Mouse (Mus musculus): ENCODE measurements around the gene Tspan5. TPM values are rescaled to one million over a fixed set of nuclear protein-coding genes. Genes with fewer than 3 reads are reported as not detected.

Tspan5 gene
- polyA plus RNA-seq, 1 experiment from 2014 or later: 7.4 TPM

DNA sequence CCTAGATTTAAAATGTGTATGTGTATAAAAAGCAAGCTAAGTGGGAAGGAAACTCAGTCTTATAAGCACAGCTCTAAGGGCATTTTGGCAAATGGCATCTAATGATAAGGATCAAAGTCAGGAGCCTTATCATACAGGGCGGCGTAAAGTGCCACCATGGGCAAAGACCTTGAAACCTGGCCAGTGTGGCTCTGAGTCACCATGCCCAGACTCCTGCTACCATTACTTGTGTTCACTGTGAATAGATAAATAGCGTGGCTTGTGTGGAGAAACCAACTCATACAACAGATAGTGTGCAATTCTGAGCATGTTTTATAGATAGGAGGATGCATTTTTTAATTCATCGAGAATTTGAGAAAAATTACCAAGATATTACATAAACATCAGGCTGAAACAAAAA, 30.0 kb upstream of the Tspan5 start:
- no peak for ATAC-seq
- H3K4me2 ChIP-seq (replicated peaks; ENCODE audit: low read depth): no peak overlapping the region
- H3K36me3 ChIP-seq (ENCODE audit: control insufficient read depth, insufficient read depth): no peaks in the 10 kb centered on the region
- H3K9ac ChIP-seq (ENCODE audit: low read depth, low read length): no peak overlapping the region
- WGBS: 83% methylated on average over 4 of the region's 4 CpGs
- no peak for TF ChIP-seq CTCF (IDR thresholded peaks at IDR 0.05; ENCODE audit: low read depth)
- no peak overlapping the region for H3K4me3 ChIP-seq (ENCODE audit: low read depth, low read length)
- H3K27me3 ChIP-seq (replicated peaks; ENCODE audit: control insufficient read depth, insufficient read depth, low read length): no peaks in the 10 kb centered on the region
- no peak overlapping the region for H3K27ac ChIP-seq (ENCODE audit: low read depth, low read length)
- no peaks in the 10 kb centered on the region for H3K4me1 ChIP-seq (replicated peaks; ENCODE audit: control insufficient read depth, insufficient read depth, low read length)
- no peaks in the 10 kb centered on the region for H3K9me3 ChIP-seq (ENCODE audit: control insufficient read depth)

DNA sequence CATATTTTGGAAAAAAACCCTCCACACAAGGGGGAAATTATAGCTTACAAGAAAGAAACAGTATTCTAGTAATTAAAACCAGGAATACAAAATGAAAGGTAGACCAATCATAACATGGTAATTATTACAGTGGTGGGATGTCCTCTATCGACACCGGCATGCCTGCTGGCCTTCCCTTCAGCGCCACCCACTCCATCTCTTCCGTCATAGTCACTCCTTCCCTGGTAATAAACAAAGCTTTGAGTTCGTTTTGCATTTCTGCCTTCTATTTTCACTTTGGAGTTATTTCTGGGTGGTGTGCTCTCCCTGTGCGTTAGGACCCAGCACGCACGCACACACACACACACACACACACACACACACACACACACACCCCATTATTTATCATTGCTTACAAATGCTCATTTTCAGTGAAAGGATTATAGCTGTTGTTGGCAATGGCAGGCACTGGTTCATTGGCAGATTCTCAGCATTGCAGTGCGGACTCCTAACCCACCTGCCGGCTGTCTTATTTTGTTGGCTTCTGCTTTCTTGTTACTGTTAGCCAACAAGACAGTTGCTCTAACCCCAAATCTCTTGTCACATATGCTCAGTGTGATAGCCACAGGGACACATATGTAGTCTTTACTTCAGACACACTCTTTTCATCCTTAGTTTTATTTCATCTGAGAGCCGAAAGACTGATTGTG, 29.4 kb upstream of the Tspan5 start:
- no peak for ATAC-seq
- H3K4me2 ChIP-seq (replicated peaks; ENCODE audit: low read depth): no peak overlapping the region
- H3K36me3 ChIP-seq (ENCODE audit: control insufficient read depth, insufficient read depth): no peaks in the 10 kb centered on the region
- H3K27ac ChIP-seq (ENCODE audit: low read depth, low read length): no peak overlapping the region
- no peaks in the 10 kb centered on the region for H3K9me3 ChIP-seq (ENCODE audit: control insufficient read depth)
- no peak overlapping the region for H3K4me3 ChIP-seq (ENCODE audit: low read depth, low read length)
- H3K9ac ChIP-seq (ENCODE audit: low read depth, low read length): no peak overlapping the region
- no peaks in the 10 kb centered on the region for H3K4me1 ChIP-seq (replicated peaks; ENCODE audit: control insufficient read depth, insufficient read depth, low read length)
- H3K27me3 ChIP-seq (replicated peaks; ENCODE audit: control insufficient read depth, insufficient read depth, low read length): no peaks in the 10 kb centered on the region
- WGBS: 85% methylated on average over 11 of the region's 11 CpGs
- no peak for TF ChIP-seq CTCF (IDR thresholded peaks at IDR 0.05; ENCODE audit: low read depth)

DNA sequence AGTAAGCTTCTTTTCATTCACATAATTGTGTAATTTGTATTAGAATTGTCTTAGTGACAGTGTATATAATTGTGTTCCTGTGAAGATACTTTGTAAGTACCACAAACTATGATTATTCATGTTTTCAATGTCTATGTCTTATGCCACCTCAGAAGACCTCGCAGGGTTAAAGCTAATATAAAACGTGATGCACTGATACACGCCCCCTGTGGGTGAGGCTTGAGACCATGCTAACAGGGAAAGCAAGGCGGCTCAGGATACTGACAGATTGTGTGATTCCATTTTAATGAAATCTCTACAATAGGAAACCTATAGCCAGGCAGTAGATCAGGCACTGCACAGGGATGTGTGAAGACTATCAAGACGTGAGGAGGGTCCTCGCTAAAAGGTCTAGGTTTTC, 28.9 kb upstream of the Tspan5 start:
- Histone ChIP-seq H3K4me2 (replicated peaks; ENCODE audit: low read depth) (no peak overlapping the region), H3K9ac (ENCODE audit: low read depth, low read length) (no peak overlapping the region), H3K4me1 (replicated peaks; ENCODE audit: control insufficient read depth, insufficient read depth, low read length) (no peaks in the 10 kb centered on the region), H3K27ac (ENCODE audit: low read depth, low read length) (no peak overlapping the region), H3K27me3 (replicated peaks; ENCODE audit: control insufficient read depth, insufficient read depth, low read length) (no peaks in the 10 kb centered on the region), H3K9me3 (ENCODE audit: control insufficient read depth) (no peaks in the 10 kb centered on the region), H3K4me3 (ENCODE audit: low read depth, low read length) (no peak overlapping the region), H3K36me3 (ENCODE audit: control insufficient read depth, insufficient read depth) (no peaks in the 10 kb centered on the region)
- peak; percentile 35 for TF ChIP-seq CTCF (IDR thresholded peaks at IDR 0.05; ENCODE audit: low read depth)
- no peak for ATAC-seq
- WGBS: 54% methylated on average over 6 of the region's 6 CpGs

DNA sequence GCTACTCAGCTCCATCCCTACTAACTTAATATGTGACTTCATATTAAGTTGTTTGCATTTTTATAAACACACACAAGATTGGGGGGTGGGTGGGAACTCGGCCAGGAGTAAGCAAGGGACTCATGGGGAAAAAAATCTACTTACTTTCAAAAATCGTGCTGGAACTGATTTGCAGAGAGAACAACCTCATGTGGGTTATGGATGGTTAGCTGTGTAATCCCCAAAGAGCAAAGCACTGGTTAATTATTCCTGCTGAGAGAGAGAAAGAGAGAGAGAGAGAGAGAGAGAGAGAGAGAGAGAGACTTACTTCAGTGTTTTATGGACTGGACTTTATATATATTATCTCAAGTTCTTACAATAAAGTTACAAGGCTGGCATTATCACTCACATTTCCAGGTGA, 27.2 kb upstream of the Tspan5 start:
- Histone ChIP-seq H3K4me2 (replicated peaks; ENCODE audit: low read depth) (no peak overlapping the region), H3K27me3 (replicated peaks; ENCODE audit: control insufficient read depth, insufficient read depth, low read length) (no peaks in the 10 kb centered on the region), H3K4me1 (replicated peaks; ENCODE audit: control insufficient read depth, insufficient read depth, low read length) (no peaks in the 10 kb centered on the region), H3K9ac (ENCODE audit: low read depth, low read length) (no peak overlapping the region), H3K4me3 (ENCODE audit: low read depth, low read length) (no peak overlapping the region), H3K36me3 (ENCODE audit: control insufficient read depth, insufficient read depth) (no peaks in the 10 kb centered on the region), H3K27ac (ENCODE audit: low read depth, low read length) (no peak overlapping the region), H3K9me3 (ENCODE audit: control insufficient read depth) (no peaks in the 10 kb centered on the region)
- ATAC-seq: no peak
- TF ChIP-seq CTCF (IDR thresholded peaks at IDR 0.05; ENCODE audit: low read depth): no peak
- 50% methylated on average over 2 of the region's 2 CpGs for WGBS

DNA sequence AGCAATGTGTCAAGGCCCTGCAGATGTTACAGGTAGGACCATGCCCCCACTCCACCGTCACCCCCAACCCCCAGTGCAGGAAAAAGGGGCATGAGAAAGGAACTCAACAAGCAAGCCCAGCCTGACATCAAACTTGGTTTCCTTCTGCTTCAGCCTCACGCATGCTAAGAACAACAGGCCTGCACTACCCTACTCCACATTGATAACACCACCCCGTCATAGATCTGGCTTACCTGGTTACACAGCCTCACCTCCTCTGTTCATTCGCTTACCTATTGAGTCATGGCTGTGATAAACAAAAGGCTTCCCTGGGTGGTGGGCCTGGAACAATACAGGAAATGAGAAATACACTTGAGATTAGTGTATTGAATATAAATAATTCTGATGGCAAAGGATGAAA, 26.8 kb upstream of the Tspan5 start:
- 71% methylated on average over 4 of the region's 4 CpGs for WGBS

GRCm38 (mm10) chr3:138717040-138717439, 25.0 kb upstream of the Tspan5 start:
- Histone ChIP-seq H3K27ac (ENCODE audit: low read depth, low read length) (no peak overlapping the region), H3K4me1 (replicated peaks; ENCODE audit: control insufficient read depth, insufficient read depth, low read length) (no peaks in the 10 kb centered on the region), H3K9ac (ENCODE audit: low read depth, low read length) (no peak overlapping the region), H3K36me3 (ENCODE audit: control insufficient read depth, insufficient read depth) (no peaks in the 10 kb centered on the region), H3K4me2 (replicated peaks; ENCODE audit: low read depth) (no peak overlapping the region), H3K9me3 (ENCODE audit: control insufficient read depth) (no peaks in the 10 kb centered on the region), H3K27me3 (replicated peaks; ENCODE audit: control insufficient read depth, insufficient read depth, low read length) (no peaks in the 10 kb centered on the region), H3K4me3 (ENCODE audit: low read depth, low read length) (no peak overlapping the region)
- no peak for TF ChIP-seq CTCF (IDR thresholded peaks at IDR 0.05; ENCODE audit: low read depth)
- WGBS: 94% methylated on average over 5 of the region's 5 CpGs
- ATAC-seq: no peak

More for the DNA sequence above, 26.8 kb upstream of the Tspan5 start:
- no peak for TF ChIP-seq CTCF (IDR thresholded peaks at IDR 0.05; ENCODE audit: low read depth)
- no peak for ATAC-seq
- H3K9ac ChIP-seq (ENCODE audit: low read depth, low read length): no peak overlapping the region
- no peak overlapping the region for H3K27ac ChIP-seq (ENCODE audit: low read depth, low read length)
- H3K4me3 ChIP-seq (ENCODE audit: low read depth, low read length): no peak overlapping the region
- no peak overlapping the region for H3K4me2 ChIP-seq (replicated peaks; ENCODE audit: low read depth)
- no peaks in the 10 kb centered on the region for H3K36me3 ChIP-seq (ENCODE audit: control insufficient read depth, insufficient read depth)
- H3K27me3 ChIP-seq (replicated peaks; ENCODE audit: control insufficient read depth, insufficient read depth, low read length): no peaks in the 10 kb centered on the region
- no peaks in the 10 kb centered on the region for H3K9me3 ChIP-seq (ENCODE audit: control insufficient read depth)
- H3K4me1 ChIP-seq (replicated peaks; ENCODE audit: control insufficient read depth, insufficient read depth, low read length): no peaks in the 10 kb centered on the region

DNA sequence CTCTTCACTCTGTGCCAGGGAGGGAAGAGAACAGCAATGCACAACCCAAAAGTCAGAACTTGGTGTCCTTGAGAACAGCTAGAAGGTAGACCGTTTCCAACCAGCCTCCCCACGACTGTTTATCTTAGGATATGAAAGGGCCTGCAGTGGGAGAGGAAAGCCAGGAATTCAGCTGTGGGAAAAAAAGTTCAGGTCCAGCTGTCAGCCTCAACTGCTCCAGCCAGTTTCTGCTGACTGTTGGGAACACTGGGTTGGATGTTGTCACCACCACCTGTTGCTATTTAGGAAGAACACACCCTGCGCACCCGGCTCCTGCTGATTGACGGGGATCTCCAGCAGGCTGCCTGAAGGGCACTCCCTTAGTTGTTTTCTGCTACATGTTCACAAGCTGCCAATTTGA, 19.8 kb upstream of the Tspan5 start:
- no peak overlapping the region for H3K4me2 ChIP-seq (replicated peaks; ENCODE audit: low read depth)
- WGBS: 58% methylated on average over 5 of the region's 5 CpGs
- TF ChIP-seq CTCF (IDR thresholded peaks at IDR 0.05; ENCODE audit: low read depth): no peak
- ATAC-seq: no peak
- H3K9ac ChIP-seq (ENCODE audit: low read depth, low read length): no peak overlapping the region
- H3K36me3 ChIP-seq (ENCODE audit: control insufficient read depth, insufficient read depth): no peaks in the 10 kb centered on the region
- H3K9me3 ChIP-seq (ENCODE audit: control insufficient read depth): no peaks in the 10 kb centered on the region
- H3K4me1 ChIP-seq (replicated peaks; ENCODE audit: control insufficient read depth, insufficient read depth, low read length): no peaks in the 10 kb centered on the region
- H3K27ac ChIP-seq (ENCODE audit: low read depth, low read length): no peak overlapping the region
- no peaks in the 10 kb centered on the region for H3K27me3 ChIP-seq (replicated peaks; ENCODE audit: control insufficient read depth, insufficient read depth, low read length)
- no peak overlapping the region for H3K4me3 ChIP-seq (ENCODE audit: low read depth, low read length)

All from intestine, postnatal 0 days (tissue).